Mouse (Mus musculus): ENCODE measurements at regions not wholly inside any gene's neighbourhood (a gene's known extent, or its start where the extent isn't known, plus 50 kb on each side); places are given as distances from the start of the nearest gene placed in this dataset.
A peak's percentile ranks its signal among the peaks of the same experiment; 100 is the strongest.
"Not testable (repeated sequence)": the region's sequence is repeated elsewhere in the genome, so short reads cannot be mapped to it uniquely, and the experiment has no call there.

DNA sequence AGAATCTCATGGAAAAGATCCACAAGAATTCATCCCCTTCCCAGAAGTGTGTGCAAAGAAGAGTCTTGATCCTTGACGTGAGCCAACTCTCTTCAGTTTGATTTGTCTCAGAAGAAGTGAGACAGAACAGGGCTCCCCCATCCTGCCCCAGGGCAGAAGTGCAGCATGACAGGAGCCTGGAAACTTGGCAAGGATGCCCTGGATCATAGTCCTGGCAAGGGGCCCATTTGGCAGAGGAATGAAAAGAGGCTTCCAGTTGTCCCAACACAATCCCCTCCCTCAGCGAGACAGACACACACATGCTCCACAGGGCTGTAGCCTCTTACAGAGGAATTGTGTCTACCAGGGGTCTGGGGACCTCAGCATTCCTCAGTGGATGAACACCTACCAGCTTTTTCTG, 102.7 kb downstream of the Ptpn20 start:
- peaks cover 13% of the 10 kb centered on the region for H3K27me3 ChIP-seq
- TF ChIP-seq CTCF (IDR thresholded peaks at IDR 0.05), result no peak
- ChIA-PET POLR2A (no interaction called here), CTCF (no interaction called here)
- ATAC-seq (no peak), DNase-seq (ENCODE audit: low read depth, low spot score) (no peak)
- in situ Hi-C loops (cut with MboI; ENCODE audit: low pct_unique_long_range_greater_than_20kb), result loop anchor here (5.0 kb wide), 1 partner anchor 241 kb away; no protein-coding TSS in a partner anchor

DNA sequence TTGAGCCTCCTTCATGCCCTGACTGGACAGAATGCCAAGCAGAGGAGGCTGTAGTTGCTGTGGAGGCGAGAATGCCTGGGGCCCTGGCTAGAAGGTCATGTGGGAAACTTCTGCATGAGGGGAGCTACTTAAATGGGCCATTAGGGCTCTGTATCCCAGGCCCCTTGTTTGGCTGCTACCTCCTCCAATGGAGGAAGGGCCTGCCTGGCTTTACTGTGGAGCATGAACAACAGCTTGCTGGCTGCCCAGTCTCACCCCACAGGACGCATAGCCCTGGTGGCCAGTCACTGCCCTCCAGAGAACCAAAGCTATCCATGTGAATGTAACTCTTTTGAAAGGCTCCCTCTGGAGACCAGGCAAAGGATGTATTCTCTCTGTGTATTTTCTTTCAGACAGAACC, 105.2 kb downstream of the Ptpn20 start:
- CTCF ChIA-PET, result no interaction called here

DNA sequence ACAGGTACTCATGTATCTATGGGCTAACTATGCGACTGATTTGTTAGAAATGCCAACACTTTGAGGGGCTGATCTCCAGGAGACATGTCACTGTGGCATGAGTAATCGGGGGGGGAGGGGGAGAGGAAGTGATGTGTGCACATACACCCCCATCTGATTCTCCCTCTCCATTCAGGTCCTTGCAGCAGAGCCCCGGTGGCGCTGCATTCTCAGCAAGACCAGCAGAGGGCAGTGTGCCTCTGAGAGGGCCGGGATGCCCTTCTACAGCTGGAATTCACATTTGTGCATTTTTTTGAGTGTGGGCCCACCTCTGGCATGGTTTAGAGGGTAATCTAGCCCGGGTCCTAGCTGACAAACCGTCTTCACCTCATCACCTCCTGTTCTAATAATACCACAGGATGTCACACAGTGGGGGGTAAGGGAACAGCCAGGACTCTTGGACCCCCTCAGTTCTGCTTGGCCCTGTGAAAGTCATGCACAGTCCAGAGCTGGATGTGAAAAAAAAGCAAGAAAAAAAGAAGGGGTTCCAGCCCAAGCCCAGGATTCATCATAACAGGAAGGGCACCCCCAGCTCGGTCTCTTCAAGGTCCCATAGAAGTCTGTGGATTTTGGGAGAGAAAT, 106.5 kb downstream of the Ptpn20 start:
- DNase-seq (ENCODE audit: low read depth, low spot score), result no peak
- peaks cover 9% of the 10 kb centered on the region for H3K27me3 ChIP-seq
- ChIA-PET POLR2A (no interaction called here), CTCF (interaction anchor here (2.3 kb wide), 1 partner anchor 10 kb away, joined by 7 read pairs; no protein-coding TSS in a partner anchor)
- TF ChIP-seq CTCF (IDR thresholded peaks at IDR 0.05), result peak; percentile 71
- in situ Hi-C loops (cut with MboI; ENCODE audit: low pct_unique_long_range_greater_than_20kb), result no loop called here
- ATAC-seq, result peak; percentile 19

More for the DNA sequence above, 105.2 kb downstream of the Ptpn20 start:
- POLR2A ChIA-PET, result no interaction called here
- DNase-seq (ENCODE audit: low read depth, low spot score), result no peak
- peaks cover 9% of the 10 kb centered on the region for H3K27me3 ChIP-seq
- in situ Hi-C loops (cut with MboI; ENCODE audit: low pct_unique_long_range_greater_than_20kb), result loop anchor here (5.0 kb wide), 1 partner anchor 238 kb away; no protein-coding TSS in a partner anchor
- no peak for TF ChIP-seq CTCF (IDR thresholded peaks at IDR 0.05)
- ATAC-seq, result no peak

DNA sequence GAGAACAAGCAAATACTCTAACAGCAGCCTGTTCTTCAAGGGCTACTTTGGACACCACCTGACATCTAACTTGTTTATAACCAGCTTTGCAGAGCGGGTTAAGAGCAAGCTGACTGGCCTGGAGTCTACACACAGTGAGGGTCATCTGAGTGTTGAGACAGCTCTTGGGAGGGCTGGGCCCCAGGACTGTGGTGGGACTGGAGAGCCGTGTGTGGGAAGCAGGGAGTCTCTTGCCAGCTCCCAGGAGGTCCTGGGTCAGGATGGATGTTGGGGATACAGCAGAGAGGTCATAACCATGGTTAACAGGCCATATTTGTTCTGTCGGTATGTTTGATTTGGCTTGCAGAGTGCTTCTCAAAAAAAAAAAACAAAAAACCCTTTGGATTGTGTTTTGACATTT, 107.8 kb downstream of the Ptpn20 start:
- DNase-seq (ENCODE audit: low read depth, low spot score) (no peak), ATAC-seq (no peak)
- CTCF ChIA-PET, result interaction anchor here (2.3 kb wide), 1 partner anchor 9 kb away, joined by 7 read pairs; no protein-coding TSS in a partner anchor
- no peak for TF ChIP-seq CTCF (IDR thresholded peaks at IDR 0.05)
- POLR2A ChIA-PET, result no interaction called here
- H3K27me3 ChIP-seq, result peaks cover 12% of the 10 kb centered on the region
- in situ Hi-C loops (cut with MboI; ENCODE audit: low pct_unique_long_range_greater_than_20kb), result no loop called here

DNA sequence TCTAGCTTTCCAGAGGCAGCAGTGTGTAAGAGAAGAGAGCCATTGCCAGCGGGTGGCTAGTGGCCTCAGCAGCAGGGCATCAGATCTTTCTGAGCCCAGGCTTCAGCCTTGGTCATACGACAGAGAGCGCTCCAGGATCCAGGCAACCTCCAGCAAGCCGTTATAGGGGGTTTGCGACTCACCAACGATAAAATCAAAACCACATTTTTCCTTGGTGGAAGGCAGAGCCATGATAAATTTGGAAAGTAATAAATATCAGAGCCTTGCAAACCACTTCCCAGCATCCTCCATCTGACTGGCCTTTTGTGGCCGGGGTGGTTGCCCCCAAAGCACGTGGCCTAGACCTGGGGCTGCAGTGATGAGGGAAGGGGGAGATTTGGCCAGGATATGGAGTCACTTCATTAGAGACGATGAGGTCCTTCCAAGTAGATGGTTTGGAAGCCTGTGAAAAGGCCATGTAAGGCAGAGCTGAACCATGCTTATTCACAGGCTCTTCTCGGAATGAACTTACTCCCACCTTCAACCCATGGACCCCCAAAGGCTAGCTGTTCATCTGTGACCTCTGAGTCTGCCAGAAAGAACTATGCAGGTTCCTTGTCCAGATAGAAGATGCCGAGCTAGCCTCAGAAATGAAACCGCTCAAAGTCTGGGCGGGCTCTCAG, 110.9 kb downstream of the Ptpn20 start:
- no peak for TF ChIP-seq CTCF (IDR thresholded peaks at IDR 0.05)
- DNase-seq (ENCODE audit: low read depth, low spot score) (no peak), ATAC-seq (no peak)
- H3K27me3 ChIP-seq, result peaks cover 5% of the 10 kb centered on the region
- ChIA-PET CTCF (no interaction called here), POLR2A (no interaction called here)
- in situ Hi-C loops (cut with MboI; ENCODE audit: low pct_unique_long_range_greater_than_20kb), result no loop called here

DNA sequence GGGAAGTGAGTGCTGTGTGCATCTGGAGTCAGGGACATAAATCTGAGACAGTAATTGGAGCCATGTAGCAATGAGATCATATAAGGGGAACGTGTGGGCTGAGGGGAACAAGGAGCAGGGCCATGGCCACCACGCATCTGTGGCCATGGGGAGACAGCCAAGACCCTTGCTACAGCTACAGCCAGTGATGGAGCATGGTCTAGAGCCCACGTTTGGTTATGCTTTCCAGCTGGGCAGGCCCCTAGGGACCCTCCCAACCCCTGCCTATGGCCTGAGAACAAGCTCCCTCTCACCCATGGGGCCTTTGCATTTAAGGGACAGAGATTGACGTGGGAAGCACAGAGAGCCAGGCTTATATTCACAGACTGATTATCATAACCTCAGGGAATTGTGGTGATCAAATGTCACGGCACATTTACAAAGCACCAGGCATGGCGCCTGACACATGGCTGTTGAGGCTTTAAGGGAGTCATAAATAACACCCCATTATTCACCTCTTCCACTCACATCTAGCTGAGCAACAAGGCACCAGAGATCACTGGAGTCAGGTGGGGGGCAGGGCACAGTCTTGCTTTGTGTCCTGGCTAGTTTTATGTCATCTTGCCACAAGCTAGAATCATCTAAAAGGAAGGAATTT, 118.8 kb downstream of the Ptpn20 start:
- ChIA-PET POLR2A (no interaction called here), CTCF (no interaction called here)
- ATAC-seq, result no peak
- no peak for TF ChIP-seq CTCF (IDR thresholded peaks at IDR 0.05)
- no peak for DNase-seq (ENCODE audit: low read depth, low spot score)
- no peaks in the 10 kb centered on the region for H3K27me3 ChIP-seq
- in situ Hi-C loops (cut with MboI; ENCODE audit: low pct_unique_long_range_greater_than_20kb), result no loop called here

DNA sequence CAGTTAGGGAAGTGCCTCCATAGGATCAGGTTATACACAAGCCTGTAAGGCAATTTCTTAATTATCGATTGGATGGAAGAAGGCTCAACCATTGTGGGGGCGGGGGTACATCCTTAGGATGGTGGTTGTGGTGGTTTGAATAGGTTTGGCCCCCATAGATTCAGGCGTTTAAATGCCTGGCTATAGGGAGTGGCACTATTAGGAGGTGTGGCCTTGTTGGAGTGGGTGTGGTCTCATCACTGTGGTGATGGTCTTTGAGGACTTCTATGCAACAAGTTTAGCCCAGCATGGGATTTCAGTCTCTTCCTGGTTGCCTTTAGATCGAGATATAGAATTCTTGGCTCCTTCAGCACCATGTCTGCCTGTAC, 119.3 kb downstream of the Ptpn20 start:
- no peak for TF ChIP-seq CTCF (IDR thresholded peaks at IDR 0.05)
- DNase-seq (ENCODE audit: low read depth, low spot score), result no peak
- ChIA-PET POLR2A (no interaction called here), CTCF (no interaction called here)
- in situ Hi-C loops (cut with MboI; ENCODE audit: low pct_unique_long_range_greater_than_20kb), result no loop called here
- no peak for ATAC-seq
- H3K27me3 ChIP-seq, result no peaks in the 10 kb centered on the region

DNA sequence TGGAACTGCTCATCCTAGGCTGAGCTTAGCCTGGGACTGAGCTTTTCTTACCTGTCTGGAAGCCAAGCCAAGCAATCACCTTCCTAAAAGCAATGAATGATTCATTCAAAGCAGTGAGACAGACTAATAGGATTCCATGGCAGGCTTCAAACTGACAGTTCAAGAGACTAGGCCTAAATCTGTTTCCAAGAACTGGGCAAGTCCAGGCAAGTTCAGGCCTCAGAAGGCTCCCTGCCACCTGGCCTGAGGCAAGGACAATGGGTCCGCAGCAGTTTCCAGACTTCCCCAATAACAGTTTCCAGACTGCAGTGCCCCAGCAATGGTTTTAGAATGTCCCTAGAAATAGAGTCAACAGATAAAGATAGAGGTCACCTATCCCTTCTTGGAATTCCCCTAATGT, 123.5 kb downstream of the Ptpn20 start:
- ChIA-PET POLR2A (no interaction called here), CTCF (no interaction called here)
- no peaks in the 10 kb centered on the region for H3K27me3 ChIP-seq
- in situ Hi-C loops (cut with MboI; ENCODE audit: low pct_unique_long_range_greater_than_20kb), result no loop called here
- no peak for TF ChIP-seq CTCF (IDR thresholded peaks at IDR 0.05)
- no peak for ATAC-seq
- DNase-seq (ENCODE audit: low read depth, low spot score), result no peak

DNA sequence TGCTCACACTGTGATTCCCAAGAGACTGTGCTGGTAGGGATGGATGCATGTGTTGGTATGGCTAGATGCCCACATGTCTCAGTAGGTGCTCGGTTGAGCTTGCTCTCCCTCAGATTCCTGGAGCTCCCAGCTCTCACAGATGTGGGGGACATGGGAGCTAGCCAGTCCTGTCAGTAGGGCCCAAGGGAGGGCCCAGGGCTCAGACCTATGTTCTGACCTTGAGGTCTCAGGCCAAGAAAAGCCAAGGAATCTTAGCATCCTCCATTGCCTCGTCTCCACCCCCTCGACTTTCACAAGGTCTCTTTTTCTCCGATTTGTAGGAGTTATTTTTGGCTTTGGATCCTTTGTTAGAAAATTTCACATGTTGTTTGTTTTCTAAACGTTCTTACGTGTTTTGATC, 130.6 kb downstream of the Ptpn20 start:
- DNase-seq (ENCODE audit: low read depth, low spot score) (no peak), ATAC-seq (no peak)
- POLR2A ChIA-PET, result no interaction called here
- H3K27me3 ChIP-seq, result peaks cover 2% of the 10 kb centered on the region
- TF ChIP-seq CTCF (IDR thresholded peaks at IDR 0.05), result no peak
- CTCF ChIA-PET, result no interaction called here
- in situ Hi-C loops (cut with MboI; ENCODE audit: low pct_unique_long_range_greater_than_20kb), result no loop called here

DNA sequence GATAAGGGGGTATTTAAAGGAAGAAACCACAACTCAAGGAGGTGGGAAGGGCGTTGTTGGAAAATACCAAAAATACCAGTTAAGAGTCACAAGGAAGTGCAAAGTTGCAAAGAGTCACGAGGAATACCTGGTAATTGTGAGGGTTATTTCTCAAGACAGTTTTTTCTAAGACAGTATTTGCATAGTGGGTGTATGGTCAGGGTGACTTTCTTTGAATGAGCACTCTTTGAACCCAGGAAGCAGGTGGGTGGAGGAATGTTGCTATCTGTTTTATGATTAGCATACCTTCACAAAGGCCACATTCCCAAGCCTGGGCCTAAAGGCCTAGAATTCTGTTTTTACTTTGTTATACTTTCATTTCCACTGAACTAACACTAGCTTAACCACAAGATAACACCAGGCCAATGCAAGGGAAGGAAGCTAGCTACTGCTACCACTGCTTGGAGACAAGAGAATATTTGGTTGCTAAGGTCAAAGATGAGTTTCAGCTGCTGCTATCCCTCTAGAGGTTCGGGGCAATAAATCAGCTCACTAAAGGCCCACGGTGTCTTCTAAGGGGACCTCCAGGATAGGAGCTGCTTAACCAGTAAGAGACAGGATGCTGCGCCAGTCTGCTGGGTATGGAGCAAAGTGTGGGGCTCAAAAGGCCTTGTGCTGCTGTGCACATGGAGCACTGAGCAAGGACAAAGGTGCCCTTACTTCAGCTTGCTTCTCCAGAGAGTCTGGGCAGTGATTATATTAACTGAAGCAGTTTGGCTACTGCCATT, 133.6 kb downstream of the Ptpn20 start:
- in situ Hi-C loops (cut with MboI; ENCODE audit: low pct_unique_long_range_greater_than_20kb); ATAC-seq; CTCF ChIA-PET; DNase-seq (ENCODE audit: low read depth, low spot score); POLR2A ChIA-PET; H3K27me3 ChIP-seq: not testable (repeated sequence)

DNA sequence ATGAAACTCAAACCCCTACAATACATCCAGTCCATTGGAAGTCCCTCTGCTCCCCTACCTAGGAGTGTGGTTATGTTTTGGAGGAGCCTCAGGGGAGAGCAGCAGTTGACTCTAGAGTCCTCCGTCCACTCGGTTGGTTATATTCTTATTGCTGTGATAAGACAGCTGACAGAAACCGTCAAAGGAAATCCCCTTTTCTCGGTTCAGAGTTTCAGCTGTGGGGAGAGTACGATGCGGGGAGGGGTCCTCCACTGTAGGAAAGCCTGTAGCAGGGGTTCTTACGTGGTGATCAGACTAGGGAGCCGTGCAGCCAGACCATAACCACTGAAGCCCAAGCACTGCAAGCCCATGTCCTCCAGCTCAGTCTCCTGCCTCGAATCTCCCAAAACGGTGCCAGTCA, 137.5 kb downstream of the Ptpn20 start:
- ChIA-PET POLR2A (no interaction called here), CTCF (no interaction called here)
- ATAC-seq, result no peak

More for the DNA sequence above, 137.5 kb downstream of the Ptpn20 start:
- TF ChIP-seq CTCF (IDR thresholded peaks at IDR 0.05), result no peak
- no peaks in the 10 kb centered on the region for H3K27me3 ChIP-seq
- no peak for DNase-seq (ENCODE audit: low read depth, low spot score)
- in situ Hi-C loops (cut with MboI; ENCODE audit: low pct_unique_long_range_greater_than_20kb), result no loop called here

Measured in Patski (cell line).